Mouse (Mus musculus): ENCODE measurements around the gene Icos. TPM values are rescaled to one million over a fixed set of nuclear protein-coding genes. Genes with fewer than 3 reads are reported as not detected.

Icos gene
- total RNA-seq, 2 experiments from 2014 or later, result 0.26 to 0.27 TPM

DNA sequence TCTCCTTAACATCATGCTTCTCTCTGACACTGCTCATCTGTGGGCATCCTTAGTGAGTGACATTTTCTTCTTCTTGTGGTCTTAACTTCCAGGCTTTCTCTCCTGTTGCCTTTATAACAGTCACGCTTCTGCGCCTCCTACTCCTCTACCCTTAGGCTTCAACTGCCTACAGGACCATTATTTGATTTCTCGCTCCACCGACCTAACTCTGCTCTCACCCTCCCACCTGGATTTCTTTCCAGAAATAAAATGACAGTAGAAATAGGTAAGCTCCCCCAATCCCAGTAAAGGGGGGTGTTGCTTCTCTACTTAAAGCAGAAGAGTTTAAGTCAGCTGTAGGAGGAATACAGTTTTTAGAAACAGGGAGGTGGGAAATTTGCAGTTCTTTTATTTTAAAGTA, 62.7 kb downstream of the Icos start:
- DNase-seq, result no peak

DNA sequence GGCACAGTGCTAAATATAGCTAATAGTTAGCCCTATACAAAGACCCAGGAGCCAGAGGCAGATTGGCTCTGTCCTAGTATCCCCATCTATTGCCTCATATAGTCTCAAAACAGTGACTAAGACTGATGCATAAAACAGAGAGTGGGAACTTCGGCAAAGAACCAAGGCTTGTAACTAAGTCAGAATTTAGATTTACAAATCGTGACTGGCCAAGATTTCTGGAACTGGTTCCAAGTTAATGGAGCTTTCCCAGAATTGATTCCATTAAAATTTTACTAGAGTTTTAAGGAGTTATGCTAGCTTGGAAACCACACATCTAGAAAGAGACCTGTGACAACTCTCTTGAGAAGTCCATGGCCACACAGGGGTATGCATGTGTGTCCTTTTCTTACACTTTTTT, 65.1 kb downstream of the Icos start:
- no peak for DNase-seq

DNA sequence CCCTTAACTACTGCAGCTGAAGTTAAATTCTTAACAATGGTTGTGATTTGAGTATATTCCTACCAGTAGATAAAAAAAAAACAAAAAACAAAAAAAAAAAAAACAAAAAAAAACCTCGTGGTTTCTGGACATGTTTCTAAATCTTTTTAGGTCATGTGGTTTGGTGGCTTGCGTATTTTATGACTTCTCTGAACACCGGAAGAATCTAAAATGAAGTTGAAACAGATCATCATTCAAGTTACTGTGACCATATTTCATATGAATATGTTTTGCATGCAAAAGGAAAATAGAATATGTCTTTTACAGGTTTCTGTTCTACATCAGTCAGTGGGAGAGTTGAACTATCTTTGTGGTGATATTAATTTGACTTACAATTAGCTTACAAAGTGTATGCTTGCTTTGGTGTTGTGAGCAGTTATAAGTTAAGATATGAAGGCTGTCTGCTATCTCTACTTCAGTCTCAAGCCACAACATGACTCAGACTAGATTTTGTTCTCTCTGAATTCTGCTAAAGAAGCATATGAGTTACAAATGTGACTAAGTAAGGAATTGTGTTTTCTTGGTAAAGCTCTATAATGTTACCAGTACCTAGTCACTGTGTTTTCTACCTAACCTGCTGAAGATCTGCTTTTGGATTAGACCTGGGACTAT, 68.5 kb downstream of the Icos start:
- DNase-seq, result no peak

DNA sequence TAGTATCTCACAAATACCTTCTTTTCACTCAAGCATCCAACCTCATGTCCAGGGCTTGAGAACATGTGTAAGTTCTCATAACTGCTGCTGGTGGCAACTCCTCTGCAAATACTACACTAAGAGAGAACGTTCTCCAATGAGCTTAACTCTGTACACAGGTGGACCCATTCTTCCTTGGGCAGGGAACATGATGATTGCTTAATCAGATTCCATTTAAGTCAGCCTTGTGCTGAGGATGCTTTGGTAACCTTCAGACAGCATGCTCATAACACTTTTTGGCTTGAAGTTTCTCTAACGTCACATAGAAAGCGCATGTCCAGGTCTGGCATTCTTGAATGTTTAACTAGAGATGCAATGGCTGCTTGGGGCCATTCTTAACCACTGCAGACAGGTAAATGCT, 69.6 kb downstream of the Icos start:
- DNase-seq, result no peak

Other genes with a start within 250 kb of the Icos start
- not detected for gene Ctla4, start 90.9 kb upstream of the Icos start, total RNA-seq (2021)